Mouse (Mus musculus): Measurements from ENCODE around the gene Zfp541. TPM values are rescaled to one million over a fixed set of nuclear protein-coding genes. Genes with fewer than 3 reads are reported as not detected.

The Zfp541 gene
- total RNA-seq, 2 experiments from 2014 or later = 0.46 to 0.50 TPM

DNA sequence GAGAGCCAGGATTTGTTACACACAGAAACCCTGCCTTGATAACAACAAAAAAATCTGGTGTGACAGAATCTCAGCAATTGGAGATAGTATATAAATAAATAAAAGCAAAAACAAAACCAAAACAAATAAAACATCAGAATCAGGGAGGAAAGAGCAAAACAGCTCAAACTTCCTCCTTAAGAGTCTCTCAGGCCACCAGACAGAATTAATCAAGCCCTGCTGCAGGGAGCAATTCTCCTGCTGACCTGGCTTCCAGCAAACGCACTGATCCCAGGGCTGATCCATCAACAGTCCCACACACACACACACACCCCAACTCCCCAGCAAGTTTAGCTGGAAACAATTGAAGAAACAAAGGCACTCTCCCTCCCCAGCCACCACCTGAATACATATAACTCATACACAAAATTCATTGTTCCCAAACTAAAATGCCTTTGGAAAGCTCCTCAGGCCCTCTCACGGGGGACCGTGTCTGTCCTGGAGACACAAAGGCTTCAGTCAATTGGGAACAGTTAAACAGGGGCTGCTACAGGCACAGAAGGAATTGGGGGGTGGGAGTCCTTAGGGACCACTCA is 17.7 kb upstream of the Zfp541 start:
- no peak for DNase-seq (ENCODE audit: low spot score in 2 of 2)

DNA sequence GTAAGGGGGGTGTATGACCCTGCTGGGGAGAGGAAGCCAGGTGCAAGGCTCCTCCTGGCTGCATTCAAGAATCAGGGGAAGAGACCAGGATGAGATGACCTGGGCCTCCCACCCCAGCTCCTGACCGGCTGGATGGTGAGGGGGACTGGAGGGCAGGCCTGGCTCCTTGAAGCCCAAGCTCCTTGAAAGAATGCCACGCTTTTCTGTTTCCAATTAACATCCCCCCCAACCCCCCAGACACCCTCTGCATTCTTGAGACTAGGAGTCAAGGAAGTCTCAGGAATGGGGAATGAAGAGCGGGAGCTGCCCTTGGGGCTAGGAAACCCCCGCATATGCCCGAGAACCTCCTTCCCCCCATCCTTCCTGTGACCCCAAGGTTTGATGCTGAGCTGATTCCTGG is 17.1 kb upstream of the Zfp541 start:
- no peak for DNase-seq (ENCODE audit: low spot score in 2 of 2)

DNA sequence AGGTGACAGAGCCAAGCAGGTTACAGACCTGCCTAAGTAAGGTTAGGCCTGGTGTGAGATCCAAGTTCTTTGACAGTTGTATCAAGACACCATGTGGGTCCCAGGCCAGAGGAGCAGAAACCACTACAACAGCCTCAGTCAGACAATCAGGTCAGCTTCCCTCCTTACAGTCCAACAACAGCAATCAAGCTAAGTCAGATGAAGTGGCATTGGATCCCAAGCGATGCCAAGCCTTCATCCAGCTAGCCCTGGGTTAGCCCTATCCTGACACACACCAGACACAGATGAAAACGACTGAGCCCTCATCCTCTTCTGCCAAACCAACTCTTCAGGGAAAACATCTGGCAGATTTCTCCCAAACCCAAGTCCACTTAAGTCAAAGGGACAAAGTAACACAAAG is 16.1 kb upstream of the Zfp541 start:
- no peak for DNase-seq (ENCODE audit: low spot score in 2 of 2)

DNA sequence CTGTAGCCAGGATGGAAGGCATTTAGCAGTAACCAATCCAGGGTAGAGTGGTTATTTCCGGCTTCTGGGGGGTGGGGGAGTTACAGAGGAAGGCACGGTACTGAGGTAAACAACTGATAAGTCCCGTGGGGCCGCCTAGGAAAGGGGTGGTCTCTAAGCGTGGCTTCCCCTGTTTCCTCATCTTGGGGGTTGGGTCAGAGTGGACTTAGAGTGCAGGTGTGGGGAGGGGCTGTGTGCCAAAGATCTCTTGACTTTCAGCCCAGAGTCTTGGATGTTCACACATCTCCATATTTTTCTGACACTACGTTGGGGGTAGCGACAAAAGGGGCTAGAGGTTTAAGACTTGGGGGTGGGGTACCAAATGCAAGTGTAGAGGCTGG is 15.5 kb upstream of the Zfp541 start:
- no peak for DNase-seq (ENCODE audit: low spot score in 2 of 2)

DNA sequence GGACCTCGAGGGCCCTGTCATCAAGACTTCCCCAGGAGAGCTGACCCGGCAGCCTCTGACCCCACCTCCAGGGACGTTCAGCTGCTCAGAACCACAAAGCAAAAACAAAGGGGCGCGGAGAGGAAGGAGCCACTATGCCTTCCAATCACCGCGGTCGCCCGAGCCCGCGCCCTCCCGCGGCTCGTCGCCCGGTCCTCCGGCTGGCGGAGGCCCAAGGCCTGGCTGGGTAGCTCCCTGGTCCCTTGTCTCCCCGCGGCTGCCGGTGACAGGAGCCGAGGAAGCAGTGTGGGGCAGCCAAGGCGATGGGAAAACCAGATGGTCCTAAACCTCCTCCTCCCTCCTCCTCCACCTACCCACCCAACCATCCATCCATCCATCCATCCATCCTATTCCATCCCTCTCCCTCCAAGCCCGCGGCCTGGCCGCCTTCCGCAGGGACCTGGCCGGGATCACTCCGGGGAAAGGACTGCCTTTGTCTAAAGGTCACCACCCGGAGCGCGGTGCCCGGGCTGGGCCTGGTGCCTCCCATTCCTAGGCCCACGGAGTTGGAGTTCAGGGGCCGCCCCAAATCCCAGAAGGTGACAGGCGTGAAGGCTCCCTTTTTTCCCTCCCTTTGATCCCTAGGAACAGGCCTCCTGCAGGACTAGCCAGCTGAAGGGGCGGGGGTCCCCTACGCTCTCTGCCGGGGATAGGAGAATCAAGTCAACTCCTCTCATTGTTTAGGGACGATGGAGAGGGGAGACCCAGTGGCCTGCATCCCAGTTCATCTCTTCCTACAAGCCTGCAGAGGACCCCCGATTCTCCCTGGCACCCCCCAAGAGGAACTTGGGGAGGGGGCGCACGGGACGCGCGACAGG is 14.9 kb upstream of the Zfp541 start:
- peak; percentile 76 to 79 for DNase-seq (ENCODE audit: low spot score in 2 of 2)

DNA sequence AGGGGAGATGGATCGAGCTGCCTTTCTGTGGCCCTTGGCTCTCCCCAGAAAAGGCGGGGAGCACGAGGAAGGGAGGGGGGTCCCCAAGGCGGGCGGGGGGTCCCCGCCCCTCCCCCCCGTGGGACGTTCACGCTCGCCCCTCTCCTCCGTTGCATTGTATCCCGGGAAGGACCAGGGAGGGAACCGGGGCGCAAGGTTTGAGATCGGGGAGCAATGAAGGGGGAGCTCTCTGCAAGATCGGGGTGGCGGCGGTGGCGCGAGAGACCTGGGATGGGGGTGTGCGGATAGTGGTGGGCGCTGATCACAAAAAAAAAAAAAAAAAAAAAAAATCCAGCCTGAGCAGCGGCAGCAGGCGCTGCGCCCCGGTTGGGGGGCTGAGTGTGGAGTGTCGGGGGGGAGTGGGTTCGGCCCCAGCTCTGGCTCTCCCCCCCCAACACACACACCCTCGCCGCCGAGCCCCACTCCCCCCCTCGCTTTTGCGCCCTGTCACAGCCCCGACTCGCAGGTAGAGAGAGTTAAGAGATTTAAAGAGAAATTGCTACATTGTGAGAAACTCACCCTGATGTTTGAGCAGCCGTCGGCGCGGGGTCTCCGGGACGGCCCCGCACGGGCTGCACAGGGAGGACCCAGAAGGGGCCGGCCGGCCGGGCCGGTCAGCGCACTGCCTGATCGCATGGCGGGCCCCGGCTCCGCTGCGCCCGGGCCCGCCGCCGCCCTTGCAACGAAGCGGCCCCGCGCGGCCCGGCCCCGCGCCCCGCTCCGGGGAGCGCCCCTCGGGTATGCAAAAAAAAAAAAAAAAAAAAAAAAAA is 14.1 kb upstream of the Zfp541 start, which contains the start of gene Bicra:
TSS of gene Bicra (minus strand) at position 584 of the 809 bp plus-strand sequence.
- peak; percentile 78 to 80 for DNase-seq (ENCODE audit: low spot score in 2 of 2)

DNA sequence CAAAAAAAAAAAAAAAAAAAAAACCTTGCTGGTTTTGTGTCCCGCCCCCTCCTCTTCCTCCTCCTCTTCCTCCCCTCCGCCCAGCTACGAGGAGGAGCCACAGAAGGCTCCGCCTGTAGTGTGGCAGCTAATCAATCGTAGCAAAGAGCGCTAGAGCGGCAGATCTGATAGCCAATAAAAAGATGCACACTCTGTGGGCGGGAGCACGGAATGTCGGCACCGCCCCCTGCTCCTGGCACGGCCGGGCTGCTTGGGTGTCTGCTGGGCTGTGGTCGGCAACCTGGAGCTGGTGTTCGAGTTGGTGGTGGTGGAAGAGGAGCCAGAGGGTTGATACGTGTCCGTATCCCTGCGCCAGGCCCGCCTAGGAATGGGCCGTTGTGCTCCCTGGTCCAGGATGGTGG is 13.4 kb upstream of the Zfp541 start:
- DNase-seq (ENCODE audit: low spot score in 2 of 2) = peak; percentile 98 to 99

DNA sequence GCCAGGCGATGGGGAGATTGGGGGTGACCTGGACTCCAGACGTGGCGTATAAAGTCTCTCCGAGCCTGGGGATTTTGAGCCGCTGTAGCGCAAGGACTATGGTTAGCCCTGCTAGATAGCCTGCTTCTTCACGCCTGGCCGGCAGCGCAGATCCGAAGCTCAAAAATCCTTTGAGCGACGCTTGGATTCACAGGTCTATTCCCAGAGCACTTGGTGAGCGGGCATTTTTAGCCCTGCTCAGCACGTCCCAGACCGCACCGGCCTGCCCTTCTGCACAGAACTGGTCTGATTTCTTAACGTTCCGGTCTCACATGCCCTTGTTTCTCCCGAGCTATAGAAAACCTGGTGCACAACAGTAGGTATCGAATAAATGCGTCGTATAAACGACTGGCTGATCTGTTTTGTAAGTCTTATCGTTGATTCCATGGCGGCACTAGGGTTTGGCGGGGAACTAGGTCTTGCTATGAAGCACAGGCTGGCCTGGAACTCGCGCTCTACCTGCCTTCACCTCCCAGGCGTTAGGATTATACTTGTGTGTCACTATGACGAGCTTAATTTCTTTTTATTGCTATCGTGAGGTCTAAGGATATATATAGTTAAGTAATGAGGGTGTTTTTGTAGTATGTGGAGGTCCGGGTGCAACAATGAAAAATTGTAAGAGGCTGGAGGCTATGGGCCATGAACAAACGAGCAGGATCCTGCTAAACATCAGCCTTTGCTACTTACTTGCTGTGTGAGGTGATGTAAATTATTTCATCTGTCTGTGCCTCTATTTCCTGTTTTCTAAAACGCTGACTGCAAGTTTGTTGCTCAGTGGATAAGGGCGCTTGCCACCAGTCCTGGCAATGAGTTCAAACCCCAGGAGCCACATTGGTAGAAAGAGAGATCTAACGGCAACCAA is 12.7 kb upstream of the Zfp541 start:
- no peak for DNase-seq (ENCODE audit: low spot score in 2 of 2)

DNA sequence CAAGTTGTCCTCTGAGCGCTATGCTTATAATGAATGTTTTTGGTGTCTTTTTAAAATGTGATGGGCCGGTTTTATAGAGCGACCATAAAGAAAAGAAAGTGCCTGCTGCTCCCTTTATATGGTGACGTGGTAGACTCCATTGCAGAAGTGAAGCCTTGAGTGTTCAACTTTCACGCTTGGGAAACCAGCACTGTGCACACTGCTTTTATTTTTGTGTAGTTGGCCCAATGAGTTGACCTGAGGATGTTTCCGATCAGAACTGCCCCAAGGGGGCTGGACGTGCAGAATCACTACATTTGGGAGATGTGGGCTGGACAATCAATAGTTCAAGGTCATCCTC is 12.1 kb upstream of the Zfp541 start:
- DNase-seq (ENCODE audit: low spot score in 2 of 2) = no peak

DNA sequence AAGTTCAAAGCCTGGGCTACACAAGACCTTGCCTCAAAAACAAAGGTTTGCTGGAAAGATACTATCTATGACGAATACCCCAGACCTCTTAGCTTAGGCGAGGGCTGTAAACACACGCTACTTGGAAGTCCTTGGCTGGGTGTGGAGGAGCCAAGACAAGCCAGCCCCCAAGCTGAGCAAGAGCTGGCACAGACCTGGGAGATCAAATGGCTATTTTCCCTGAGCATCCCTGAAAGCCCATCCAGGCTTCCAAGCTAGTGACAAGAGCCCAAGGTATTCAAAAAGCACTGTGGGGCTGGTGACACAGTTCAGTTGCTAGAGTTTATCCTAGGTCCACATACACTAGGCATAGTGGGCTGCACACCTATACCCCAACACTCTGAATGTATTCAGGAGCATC is 11.0 kb upstream of the Zfp541 start:
- DNase-seq (ENCODE audit: low spot score in 2 of 2) = no peak

DNA sequence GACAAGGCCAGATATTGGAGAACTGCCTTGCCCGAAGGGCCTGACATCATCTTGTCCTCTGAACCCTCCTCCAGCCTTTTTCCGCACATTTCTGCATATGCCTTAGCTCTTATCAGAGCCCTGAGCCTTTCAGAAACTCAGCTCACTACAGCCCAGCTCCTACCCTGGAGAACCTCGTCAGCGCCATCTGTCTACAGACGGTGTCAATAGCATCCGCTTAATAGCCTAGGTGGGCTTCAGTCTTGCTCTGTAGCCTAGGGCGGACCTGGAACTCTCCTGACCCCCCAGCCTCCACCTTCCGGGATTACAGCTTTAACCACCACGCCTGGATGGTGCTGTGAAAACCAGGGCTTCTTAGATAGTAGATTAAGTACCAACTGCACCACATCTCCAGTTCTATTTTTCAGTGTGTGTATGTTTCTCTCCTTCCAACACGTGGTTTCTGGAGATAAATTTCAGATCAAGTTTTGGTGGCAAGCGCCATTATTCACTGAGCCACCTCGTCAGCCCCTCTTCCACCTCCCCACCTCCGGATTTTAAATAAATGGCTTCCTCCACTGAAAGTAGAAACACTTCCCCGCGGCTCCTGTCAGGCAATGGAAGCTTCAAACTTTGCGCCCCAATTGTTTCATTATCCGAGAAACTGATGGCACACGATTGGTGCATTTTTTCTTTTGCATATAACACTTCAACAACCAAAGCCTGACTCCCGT is 9.6 kb upstream of the Zfp541 start:
- DNase-seq (ENCODE audit: low spot score in 2 of 2) = peak; percentile 79 to 80

DNA sequence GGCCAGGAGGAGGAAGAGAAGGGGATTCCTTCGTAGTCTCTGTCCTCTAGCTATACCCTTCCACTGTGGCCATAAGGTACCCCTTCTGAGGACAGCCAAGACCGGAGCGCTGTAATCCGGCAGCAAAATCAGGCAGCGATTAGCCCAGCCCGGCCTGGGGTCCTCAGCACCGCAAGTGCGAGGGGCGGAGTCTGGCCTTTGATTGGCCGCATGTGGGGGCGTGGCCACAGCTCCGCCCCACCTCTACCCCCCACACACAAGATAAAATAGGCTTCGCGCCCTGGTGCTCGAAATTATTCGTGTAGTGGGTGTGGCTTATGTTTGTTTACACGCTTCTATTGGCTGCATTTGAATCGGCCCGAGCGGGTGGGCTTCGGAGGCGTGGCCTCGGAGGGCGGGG is 8.9 kb upstream of the Zfp541 start:
- DNase-seq (ENCODE audit: low spot score in 2 of 2) = peak; percentile 92 to 96

DNA sequence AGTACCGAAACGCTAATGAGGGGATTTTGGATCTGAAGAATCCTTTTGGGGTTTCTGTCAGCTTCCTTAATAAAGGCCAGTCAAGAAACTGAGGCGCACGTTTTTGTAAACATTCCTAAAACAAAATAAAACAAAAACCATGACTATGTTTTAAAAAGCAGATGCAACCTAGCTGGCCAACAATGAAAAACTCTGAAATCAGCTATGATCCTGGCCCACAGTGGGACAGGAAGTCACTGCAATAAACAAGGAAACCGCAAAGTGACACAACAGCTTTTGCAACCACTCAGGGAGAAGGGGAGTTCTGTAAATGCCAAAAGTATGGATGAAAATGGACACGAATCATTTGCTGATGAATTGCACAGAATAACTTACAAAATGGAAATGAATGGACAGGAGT is 8.5 kb upstream of the Zfp541 start:
- DNase-seq (ENCODE audit: low spot score in 2 of 2) = no peak

DNA sequence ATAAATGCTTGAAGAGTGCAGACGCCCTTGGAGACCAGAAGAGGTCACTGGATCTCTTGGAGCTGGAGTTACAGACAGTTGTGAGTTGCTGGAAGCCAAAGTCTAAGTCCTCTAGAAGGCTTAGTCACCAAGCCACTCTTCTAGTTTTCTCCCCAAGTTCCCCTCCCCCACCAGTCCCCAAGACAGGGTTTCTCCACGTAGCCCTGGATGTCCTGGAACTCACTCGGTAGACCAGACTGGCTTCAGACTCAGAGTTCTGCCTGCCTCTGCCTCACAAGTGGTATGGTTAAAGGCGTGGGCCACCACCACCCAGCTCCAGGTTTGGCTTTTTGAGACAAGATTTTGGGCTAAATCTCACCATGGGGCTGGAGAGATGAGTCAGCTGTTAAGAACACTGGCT is 6.6 kb upstream of the Zfp541 start:
- DNase-seq (ENCODE audit: low spot score in 2 of 2) = no peak

DNA sequence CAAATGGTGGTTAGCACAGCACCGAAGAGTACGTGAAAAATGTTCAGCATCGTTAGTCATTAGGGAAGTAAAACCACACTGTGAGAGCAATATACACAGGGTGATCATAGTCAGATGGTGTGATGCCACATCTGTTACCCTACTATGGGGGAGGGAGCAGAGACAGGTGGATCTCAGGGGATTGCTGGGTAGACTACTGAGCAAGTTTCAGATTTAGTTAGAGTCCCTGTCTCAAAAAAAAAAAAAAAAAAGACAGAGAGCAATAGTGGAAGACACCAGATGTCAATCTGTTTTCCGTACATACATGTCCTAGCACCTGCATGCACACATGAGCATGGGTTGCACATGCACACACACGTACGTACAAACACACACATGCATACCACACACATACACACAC is 5.9 kb upstream of the Zfp541 start:
- no peak for DNase-seq (ENCODE audit: low spot score in 2 of 2)

DNA sequence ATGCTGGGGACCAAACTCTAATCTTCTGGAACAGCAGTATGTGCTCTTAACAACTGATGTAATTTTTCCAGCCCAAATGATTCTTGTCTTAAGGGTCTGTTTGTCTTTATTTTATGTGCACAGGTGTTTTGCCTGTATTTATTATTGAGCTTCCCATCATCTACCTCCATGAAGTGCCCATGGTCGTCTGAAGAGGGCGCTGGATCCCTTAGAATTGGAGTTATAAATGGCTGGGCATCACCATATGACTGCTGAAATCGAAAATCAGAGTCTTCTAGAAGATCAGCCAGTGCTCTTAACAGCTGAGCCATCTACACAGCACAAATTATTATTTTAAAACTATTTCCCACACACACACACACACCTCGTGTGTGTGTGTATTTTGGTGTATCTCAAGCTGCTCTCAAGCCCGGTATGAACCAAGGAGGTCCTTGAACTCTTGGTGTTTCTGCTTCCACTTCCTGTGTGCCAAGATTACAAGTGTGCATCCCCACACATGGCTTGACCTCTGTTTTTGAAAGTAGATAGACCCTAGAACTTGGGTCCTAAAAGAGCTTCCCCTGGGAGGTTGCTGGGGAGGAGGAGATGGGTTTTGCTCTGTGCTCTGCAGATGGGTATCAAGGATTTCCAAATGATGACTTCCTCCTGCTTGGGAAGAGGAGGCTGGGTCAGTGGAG is 5.0 kb upstream of the Zfp541 start:
- DNase-seq (ENCODE audit: low spot score in 2 of 2) = peak; percentile 54 to 67

DNA sequence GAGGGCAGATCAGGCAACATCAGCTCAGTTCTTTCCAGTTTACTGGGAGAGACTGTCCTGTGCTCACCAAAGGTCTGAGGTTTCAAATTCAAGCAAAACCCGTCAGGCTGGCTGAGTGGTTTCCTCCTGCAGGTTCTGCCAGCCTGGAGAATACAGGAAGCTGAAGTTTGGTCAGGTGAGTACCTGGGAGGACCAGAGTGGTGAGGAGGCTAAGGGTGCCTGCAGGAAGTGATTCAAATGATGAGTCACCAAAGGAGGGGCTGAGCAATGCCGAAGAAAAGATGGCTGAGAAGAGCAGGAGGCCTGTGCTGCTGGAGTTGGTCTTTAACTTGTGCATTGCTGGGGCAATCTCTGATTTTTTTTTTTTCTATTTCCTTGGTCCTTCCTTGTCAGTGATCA is 4.5 kb upstream of the Zfp541 start:
- no peak for DNase-seq (ENCODE audit: low spot score in 2 of 2)

DNA sequence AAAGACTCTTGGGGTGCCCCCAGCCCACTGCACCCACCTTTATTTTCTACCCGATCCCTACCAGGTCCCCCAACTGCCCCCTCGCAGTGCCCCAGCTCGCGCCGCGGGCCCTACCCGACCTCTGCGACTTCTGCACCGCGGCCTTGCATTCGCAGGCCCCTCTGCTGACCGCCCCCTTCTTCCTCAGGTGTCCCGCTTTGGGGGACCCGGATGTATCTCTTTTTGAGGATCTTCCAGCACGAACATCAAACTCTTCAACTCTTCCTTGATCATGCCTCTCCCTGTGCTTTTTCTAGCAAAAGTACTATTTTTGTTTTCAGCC is 446 bp downstream of the Zfp541 start:
- DNase-seq (ENCODE audit: low spot score in 2 of 2) = no peak

DNA sequence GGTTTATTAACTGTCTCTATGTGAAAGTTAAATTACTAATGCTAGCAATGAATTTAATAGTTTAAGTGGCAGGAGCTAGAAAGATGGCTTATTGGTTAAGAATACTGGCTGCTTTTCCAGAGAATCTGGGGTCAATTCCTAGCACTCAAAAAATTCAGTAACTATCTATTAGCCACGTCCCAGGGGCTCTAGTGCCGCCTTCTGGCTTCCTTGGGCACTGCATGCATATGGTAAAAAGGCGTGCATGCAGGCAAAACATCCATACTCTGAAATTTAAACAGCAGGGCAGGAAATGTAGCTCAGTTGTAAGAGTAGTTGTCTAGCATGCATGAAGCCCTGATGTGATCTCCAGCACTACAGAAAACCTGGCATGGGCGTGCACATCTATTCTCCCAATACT is 1.9 kb downstream of the Zfp541 start:
- no peak for DNase-seq (ENCODE audit: low spot score in 2 of 2)

DNA sequence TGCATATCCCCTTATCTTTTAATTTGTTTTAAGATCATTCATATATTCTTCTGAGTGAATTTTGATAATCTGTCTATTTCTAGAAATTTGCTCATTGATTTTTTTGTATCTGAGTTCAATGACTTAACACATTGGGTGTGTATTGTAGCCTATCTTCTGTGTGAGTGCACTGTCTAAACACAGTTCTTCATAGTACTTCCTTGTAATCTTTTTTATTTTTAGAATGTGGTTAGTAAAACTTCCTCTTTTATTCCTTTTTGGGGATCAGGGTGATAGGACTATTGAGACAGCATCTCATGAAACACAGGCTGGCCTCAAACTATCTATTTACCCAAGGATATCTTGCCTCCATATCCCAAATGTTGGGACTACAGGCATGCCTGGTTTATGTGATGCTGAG is 9.2 kb downstream of the Zfp541 start:
- DNase-seq (ENCODE audit: low spot score in 2 of 2) = no peak

Data from layer of hippocampus, postnatal 14 days (tissue).